Mouse (Mus musculus): ENCODE measurements around the gene Gm15013.

DNA sequence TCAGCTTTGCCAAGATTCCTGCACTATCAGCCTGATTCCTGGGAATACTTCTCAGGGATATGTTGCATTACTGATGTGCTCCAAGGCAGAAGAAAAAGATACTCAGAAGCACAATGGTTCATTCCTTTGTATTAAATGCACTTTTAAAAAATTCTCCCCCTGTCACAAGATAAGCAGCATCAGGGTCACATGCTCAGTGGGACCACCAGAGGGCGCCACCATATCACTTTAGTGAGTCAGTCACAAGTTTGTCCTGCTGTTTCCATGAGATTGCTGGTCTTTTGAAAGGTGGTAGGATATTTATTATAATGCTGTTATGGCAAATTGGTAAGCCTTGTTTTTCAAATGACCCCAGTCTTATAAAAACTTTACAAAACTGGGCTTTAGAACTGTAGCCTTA lies 37.6 kb upstream of the Gm15013 start:
- TF ChIP-seq CTCF (IDR thresholded peaks at IDR 0.05; ENCODE audit: extremely low read depth, insufficient read length, insufficient replicate concordance, low read depth, low read length) (peak; percentile 48; the same call in 1 of the 2 replicates), POLR2A (IDR thresholded peaks at IDR 0.05; ENCODE audit: low read depth, low read length) (no peak)

Measured in small intestine, adult 2 months (tissue).